Mouse (Mus musculus) forebrain, embryonic 16.5 days (tissue): ENCODE measurements around the gene Bcan. TPM values are rescaled to one million over a fixed set of nuclear protein-coding genes. Genes with fewer than 3 reads are reported as not detected.

Source experiments
- ATAC-seq: fragments of 200-750 bp; cut with Nextera tagmentation; 2 replicates; pipeline ENCODE4 v1.8.0; 2017; ENCODE audit warnings: mild to moderate bottlenecking, moderate library complexity
- H3K27ac ChIP-seq: fragments of 300-500 bp; sonication (generic); 2 replicates; pipeline ENCODE4 v1.5.1; 2014; ENCODE audit warnings: low read length, control low read depth
- H3K27me3 ChIP-seq: fragments of 300-500 bp; sonication (generic); replicated peaks from 2 replicates; pipeline ENCODE4 v1.6.1; 2014; ENCODE audit warnings: low read length; ENCODE audit not compliant: control insufficient read depth, insufficient read depth
- H3K36me3 ChIP-seq: fragments of 300-500 bp; sonication (generic); 2 replicates; pipeline ENCODE4 v1.6.1; 2014; ENCODE audit not compliant: control insufficient read depth, insufficient read depth
- H3K4me1 ChIP-seq: fragments of 300-500 bp; sonication (generic); replicated peaks from 2 replicates; pipeline ENCODE4 v1.6.1; 2014; ENCODE audit warnings: low read length; ENCODE audit not compliant: control insufficient read depth, insufficient read depth
- H3K4me2 ChIP-seq: fragments of 300-500 bp; sonication (generic); 2 replicates; pipeline ENCODE4 v1.6.1; 2014; ENCODE audit warnings: mild to moderate bottlenecking, low read length, control low read depth
- H3K4me3 ChIP-seq: fragments of 300-500 bp; sonication (generic); replicated peaks from 2 replicates; pipeline ENCODE4 v1.5.1; 2014; ENCODE audit warnings: mild to moderate bottlenecking, low read length, control low read depth
- H3K9ac ChIP-seq: fragments of 300-500 bp; sonication (generic); replicated peaks from 2 replicates; pipeline ENCODE4 v1.6.1; 2014; ENCODE audit warnings: low read depth, low read length, control low read depth
- H3K9me3 ChIP-seq: fragments of 300-500 bp; sonication (generic); 2 replicates; pipeline ENCODE4 v1.6.1; 2016; ENCODE audit warnings: low read length; ENCODE audit not compliant: control insufficient read depth
- WGBS: fragments of 180-500 bp; shearing (Covaris S2); extraction: QIAGEN DNeasy Blood & Tissue Kit; methylation state at CpG from one replicate; pipeline ENCODE4 v1.1.7; 2014; 5-methylcytosine and 5-hydroxymethylcytosine counted together
- polyA plus RNA-seq: library from polyadenylated mRNA; unstranded; fragments of >200 nt; fragmentation: Nextera tagmentation; extraction: Ambion mirVana; gene quantifications from 2 replicates; pipeline ENCODE4 v1.2.1, GENCODE M21; 2015

Gene Bcan
- polyA plus RNA-seq, 1 experiment from 2014 or later: 43.6 TPM

DNA sequence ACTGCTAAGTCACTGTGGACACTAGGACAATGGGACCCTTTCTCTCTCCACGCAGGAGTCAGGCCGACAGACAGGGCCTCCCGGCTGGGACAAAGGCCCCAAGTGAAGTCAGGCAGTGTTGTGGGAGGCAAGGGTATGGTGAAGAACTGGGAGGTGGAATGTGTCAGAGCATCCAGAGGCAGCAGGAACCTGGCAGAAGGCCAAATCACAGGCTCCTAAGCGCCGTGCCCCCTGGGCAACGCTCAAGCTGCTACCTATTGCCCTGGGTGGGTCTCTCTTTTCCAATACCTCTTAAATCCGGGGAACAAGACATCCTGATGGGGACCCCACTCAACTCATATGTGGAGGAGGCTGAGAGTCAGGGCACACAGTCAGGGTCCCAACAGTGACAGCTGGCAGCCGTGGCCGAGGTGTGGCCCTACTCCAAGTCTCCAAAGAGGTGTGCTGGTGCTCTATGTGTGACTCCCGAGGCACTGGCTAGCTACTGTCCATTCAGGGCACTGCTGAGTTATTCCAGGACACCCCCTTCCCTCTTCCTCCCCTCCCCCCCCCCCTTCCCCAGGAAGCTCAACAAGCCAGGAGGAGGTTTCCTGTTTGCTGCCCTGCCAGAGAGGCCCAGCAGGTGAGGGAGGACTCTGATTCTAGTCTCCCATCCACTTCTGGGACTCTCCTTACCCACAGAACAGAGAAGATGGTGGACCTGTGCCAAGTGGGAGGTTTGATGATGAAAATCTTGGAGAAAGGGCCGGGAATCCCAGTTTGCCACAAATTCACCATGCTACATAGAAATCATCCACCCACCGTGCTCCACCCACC is 14.3 kb downstream of the Bcan start:
- Histone ChIP-seq H3K4me2 (no peak overlapping the region), H3K36me3 (no peaks in the 10 kb centered on the region), H3K27ac (peak overlapping the region; percentile 15; the same call in 1 of the 2 replicates), H3K9ac (no peak overlapping the region), H3K27me3 (no peaks in the 10 kb centered on the region; the same call in 1 of the 2 replicates), H3K4me3 (no peak overlapping the region), H3K9me3 (no peaks in the 10 kb centered on the region), H3K4me1 (peaks cover 64% of the 10 kb centered on the region)
- ATAC-seq: no peak
- WGBS: 19% methylated on average over 12 of the region's 12 CpGs

DNA sequence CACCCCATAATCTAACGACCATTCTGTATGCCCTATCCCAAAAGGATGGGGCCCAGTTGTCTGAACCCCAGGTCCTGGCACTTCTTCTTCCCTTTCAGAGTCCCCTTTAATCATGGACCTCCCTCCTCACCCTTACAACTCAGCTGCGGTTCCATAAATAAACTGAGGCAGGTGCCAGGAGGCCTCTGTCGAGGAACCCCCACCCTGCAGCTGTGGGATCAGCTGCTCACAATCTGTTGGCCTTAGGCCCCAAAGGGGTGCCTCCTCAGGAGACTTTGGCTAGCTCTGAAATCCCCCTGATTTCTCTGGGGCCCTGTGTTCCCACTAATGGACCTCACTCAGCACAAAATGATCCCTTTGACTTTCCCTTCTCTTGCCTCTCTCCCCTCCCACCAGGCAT is 15.9 kb downstream of the Bcan start:
- no peaks in the 10 kb centered on the region for H3K36me3 ChIP-seq
- no peak overlapping the region for H3K4me2 ChIP-seq
- H3K27me3 ChIP-seq: no peaks in the 10 kb centered on the region; the same call in 1 of the 2 replicates
- no peak overlapping the region for H3K9ac ChIP-seq
- 30% methylated on average over 3 of the region's 3 CpGs for WGBS
- H3K9me3 ChIP-seq: no peaks in the 10 kb centered on the region
- peaks cover 64% of the 10 kb centered on the region for H3K4me1 ChIP-seq
- H3K4me3 ChIP-seq: no peak overlapping the region
- H3K27ac ChIP-seq: no peak overlapping the region
- no peak for ATAC-seq

DNA sequence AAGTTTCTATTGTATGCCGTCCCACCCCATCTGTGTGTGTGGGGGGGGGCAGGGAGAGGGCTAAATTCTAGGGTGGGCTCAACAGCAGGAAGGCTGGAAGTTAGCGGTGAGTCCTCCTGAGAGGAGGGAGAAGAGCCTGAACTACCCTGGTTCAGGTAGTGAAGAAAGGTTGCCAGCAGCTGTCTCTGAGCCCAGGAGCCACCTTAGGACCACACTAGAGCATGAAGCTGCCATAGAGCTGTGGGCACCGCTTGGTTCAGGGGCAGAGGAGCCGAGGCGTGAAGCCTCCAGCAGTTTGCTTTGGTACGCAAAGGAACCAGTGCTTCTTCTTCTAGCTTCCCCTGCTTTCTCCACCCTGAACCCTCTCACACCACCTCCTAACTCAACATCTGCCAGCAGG is 16.4 kb downstream of the Bcan start:
- 56% methylated on average over 6 of the region's 6 CpGs for WGBS
- peak overlapping the region; percentile 39; the same call in 1 of the 2 replicates for H3K27ac ChIP-seq
- no peak for ATAC-seq
- H3K4me1 ChIP-seq: peaks cover 64% of the 10 kb centered on the region
- peak overlapping the region; percentile 14; the same call in 1 of the 2 replicates for H3K4me2 ChIP-seq
- H3K9me3 ChIP-seq: no peaks in the 10 kb centered on the region
- H3K36me3 ChIP-seq: no peaks in the 10 kb centered on the region
- no peak overlapping the region for H3K4me3 ChIP-seq
- no peak overlapping the region; the same call in 1 of the 2 replicates for H3K9ac ChIP-seq
- H3K27me3 ChIP-seq: no peaks in the 10 kb centered on the region; the same call in 1 of the 2 replicates

DNA sequence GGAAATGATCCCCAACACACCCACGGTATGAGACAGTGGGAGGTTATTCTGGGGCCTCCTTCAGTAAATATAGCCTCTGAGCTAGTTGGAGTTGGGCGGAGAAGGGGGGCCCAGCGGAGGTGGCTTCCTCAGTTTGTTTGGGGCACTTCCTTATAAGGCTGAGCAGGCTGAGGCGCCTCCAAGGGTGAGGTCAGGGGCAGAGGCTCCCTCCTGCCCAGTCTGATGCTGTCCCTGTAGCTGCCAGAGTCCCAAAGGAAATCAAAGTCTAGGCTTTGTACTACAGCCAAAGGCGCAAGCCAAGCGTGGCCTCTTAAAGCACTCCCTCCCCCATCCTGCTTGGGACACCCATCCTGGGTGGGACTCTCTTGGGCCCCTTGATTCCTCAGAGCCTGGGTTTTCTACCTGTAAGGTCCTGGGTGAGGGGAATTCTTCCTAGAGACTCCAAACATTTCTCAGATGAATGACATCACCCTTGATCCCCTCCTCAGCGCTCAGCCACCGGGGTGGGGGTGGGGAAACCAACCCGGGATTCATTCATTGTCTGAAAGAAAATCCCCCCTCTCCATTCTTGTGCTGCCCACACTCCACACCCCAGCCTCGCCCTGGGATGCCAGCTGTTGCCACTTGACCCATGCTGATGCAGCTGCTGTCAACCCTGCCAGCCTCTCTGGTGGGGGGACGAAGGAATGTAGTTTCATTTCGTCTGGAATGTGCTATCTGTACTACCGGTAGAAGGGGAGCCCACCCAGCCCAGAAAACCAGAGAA is 17.0 kb downstream of the Bcan start:
- 4% methylated on average over 13 of the region's 13 CpGs for WGBS
- no peaks in the 10 kb centered on the region for H3K9me3 ChIP-seq
- ATAC-seq: no peak
- H3K27me3 ChIP-seq: no peaks in the 10 kb centered on the region
- H3K27ac ChIP-seq: peak overlapping the region; percentile 57
- H3K9ac ChIP-seq: no peak overlapping the region; the same call in none of the 2 replicates
- no peaks in the 10 kb centered on the region for H3K36me3 ChIP-seq
- peak overlapping the region; percentile 14; the same call in 1 of the 2 replicates for H3K4me2 ChIP-seq
- H3K4me1 ChIP-seq: peaks cover 58% of the 10 kb centered on the region
- no peak overlapping the region for H3K4me3 ChIP-seq

DNA sequence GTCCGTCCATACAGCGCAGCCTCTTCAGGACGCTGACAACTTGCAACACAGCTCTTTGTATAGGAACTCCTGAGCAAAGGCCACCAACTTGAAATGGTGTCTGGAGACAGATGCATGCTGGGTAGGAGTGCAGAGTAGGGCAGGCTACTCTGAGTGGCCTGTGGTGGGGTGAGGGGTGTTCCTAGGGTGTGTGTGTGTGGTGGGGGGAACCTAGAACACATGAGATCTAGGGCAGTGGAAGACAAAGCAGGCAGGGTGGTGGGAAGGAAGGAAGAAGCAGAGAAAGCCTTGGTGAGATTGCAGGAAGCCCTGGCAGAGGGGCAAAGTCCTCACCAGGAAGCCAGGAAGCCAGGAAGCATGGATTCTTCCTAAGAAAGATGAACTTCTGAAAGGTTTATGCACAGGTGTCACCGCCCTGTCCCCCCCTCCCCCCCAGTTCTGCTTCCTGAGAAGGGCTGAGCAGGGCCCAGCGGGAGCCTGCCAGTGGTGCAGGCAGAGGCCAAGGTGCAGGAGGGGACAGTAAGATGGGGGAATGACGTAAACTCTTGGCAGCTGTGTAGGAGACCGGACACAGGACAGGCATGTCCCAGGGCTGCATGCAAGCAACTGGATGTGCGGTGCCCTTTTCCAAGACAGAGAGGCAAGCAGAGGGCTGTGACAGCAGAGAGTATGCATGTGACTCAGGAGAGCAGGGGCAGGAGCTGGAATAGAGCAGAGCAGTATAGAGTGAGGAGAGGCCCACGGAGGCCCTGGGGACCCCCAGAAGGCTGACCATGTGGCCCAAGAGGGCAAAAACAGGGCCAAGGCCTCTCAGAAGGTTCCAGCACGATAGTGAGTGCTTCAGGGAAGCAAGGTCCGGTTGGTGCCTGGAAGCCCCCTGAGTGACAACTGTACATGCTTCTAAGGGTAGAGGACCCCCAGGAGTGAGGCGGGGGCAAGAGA is 17.9 kb downstream of the Bcan start:
- ATAC-seq: no peak
- 32% methylated on average over 12 of the region's 12 CpGs for WGBS
- H3K27me3 ChIP-seq: no peaks in the 10 kb centered on the region

DNA sequence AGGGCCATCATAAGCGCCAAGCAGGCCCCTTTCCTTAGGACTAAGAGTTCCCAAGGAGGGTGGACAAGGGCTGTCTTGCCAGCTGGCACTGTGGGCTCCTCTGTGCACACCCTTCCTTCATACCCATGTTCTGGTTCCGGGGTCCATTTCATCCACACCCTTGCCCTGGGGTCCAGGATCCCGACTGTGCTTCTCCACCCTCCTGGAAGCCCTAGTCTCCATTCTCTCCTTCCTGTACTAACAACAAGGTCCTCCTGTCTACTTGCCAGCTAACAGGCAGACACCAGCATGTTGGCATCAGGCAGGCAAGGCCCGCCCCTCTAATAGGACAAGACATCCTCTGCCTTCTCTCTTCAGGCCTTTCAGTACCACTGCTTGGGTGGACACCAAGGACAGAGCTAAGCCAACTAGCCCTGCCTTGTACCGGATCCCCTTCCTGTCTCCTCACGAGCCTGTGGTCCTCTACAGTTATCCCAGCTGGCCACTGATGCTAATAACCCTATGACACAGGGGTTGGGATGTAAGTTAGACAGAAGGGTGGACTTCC is 18.7 kb downstream of the Bcan start:
- no peak overlapping the region for H3K27ac ChIP-seq
- no peaks in the 10 kb centered on the region for H3K36me3 ChIP-seq
- H3K4me2 ChIP-seq: no peak overlapping the region
- H3K4me3 ChIP-seq: no peak overlapping the region
- H3K27me3 ChIP-seq: no peaks in the 10 kb centered on the region
- no peaks in the 10 kb centered on the region for H3K9me3 ChIP-seq
- 80% methylated on average over 6 of the region's 6 CpGs for WGBS
- H3K9ac ChIP-seq: no peak overlapping the region
- ATAC-seq: no peak
- peaks cover 40% of the 10 kb centered on the region for H3K4me1 ChIP-seq

More for the DNA sequence above, 17.9 kb downstream of the Bcan start:
- Histone ChIP-seq H3K4me3 (no peak overlapping the region), H3K4me2 (no peak overlapping the region; the same call in 1 of the 2 replicates), H3K9me3 (no peaks in the 10 kb centered on the region), H3K27ac (peak overlapping the region; percentile 57), H3K36me3 (no peaks in the 10 kb centered on the region), H3K4me1 (peaks cover 49% of the 10 kb centered on the region), H3K9ac (0 out of 2 replicates have a peak overlapping the region, but pooled peaks have one; percentile 6)

DNA sequence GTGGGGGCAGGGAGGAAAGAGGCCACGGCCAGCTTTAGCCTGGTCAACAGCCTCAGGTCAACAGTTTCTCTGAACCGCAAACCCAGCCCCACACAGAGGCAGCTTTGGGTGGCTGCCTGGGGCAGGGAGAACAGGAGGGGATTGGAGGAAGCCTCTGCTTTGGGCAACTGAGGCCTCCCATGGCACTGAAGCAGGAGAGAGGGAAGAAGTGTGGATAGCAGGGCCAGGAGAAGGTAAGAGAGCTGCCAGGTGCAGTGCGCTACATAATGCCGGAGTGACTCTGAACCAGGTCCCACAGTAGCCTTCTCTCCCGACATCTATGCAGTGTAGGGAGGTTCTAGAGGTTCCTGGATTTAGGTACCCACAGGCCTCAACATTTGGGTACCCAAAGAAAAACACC is 19.3 kb downstream of the Bcan start:
- Histone ChIP-seq H3K27ac (no peak overlapping the region), H3K4me2 (no peak overlapping the region), H3K27me3 (no peaks in the 10 kb centered on the region), H3K9me3 (no peaks in the 10 kb centered on the region), H3K9ac (no peak overlapping the region), H3K4me3 (no peak overlapping the region), H3K36me3 (no peaks in the 10 kb centered on the region), H3K4me1 (peaks cover 35% of the 10 kb centered on the region)
- ATAC-seq: no peak
- WGBS: 66% methylated on average over 5 of the region's 5 CpGs

DNA sequence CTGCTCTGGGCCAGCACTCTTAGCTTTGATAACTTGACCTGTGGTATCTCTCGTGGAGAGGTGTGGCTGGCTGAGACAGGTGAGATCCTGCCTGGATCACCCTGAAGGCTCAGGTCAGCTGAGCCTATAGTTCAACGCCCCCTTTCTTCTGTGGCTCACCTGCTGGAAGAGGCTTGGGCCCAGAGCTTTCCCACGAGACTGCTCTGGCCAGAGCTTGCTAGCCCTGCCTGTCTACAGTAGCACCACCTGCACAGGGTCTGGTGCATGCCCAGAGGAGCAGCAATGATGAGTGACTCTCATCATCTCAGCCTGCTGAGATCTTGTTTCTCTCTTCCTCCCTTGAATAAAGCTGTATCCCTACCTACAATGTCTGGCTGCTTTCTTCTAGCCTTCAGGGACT is 19.9 kb downstream of the Bcan start:
- Histone ChIP-seq H3K9ac (0 out of 2 replicates have a peak overlapping the region, but pooled peaks have one; percentile 9), H3K4me2 (no peak overlapping the region), H3K36me3 (no peaks in the 10 kb centered on the region), H3K9me3 (no peaks in the 10 kb centered on the region), H3K27ac (no peak overlapping the region), H3K4me1 (peaks cover 29% of the 10 kb centered on the region), H3K27me3 (no peaks in the 10 kb centered on the region), H3K4me3 (no peak overlapping the region)
- no peak for ATAC-seq
- 70% methylated on average over 3 of the region's 3 CpGs for WGBS
